Comparison of ENCODE assay signal across 14 mouse cellular contexts in the genomic region with DNA sequence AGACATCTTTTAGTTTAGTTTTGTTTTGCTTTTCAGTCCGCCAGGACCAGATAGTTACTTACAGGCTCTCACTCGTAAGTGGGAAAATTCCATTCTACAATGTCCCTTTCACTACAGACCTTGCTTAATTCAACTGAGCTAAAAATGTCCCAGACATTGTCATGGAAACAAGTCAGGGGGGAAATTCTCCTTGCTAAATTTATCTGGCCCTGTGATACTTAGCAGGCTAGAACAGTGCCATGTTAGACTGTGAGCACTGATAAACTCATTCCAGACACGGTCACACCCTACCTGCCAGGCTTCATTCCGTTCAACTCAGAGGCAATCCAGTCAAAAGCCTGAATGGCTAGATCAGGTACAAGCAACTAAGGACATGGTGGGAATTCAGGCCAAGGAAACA.
A peak's percentile ranks its signal among the peaks of the same experiment; 100 is the strongest.
DNase-seq lines count a peak whose midpoint lies in the region; ATAC-seq and TF ChIP-seq lines count a peak whose summit lies in the region.
"Had no signal": no experiment of that assay in that cellular context is flagged by ENCODE, and none has a peak within 500 bp of the region (broad histone marks: within the 10 kb centered on the region; RNA-seq: fewer than 3 reads in every experiment).

No protein-coding gene starts in this region.

- no peak overlapping the region for H3K4me3 ChIP-seq in hindbrain, postnatal 0 days (ENCODE audit: low read length)
- H3K4me3 ChIP-seq in hindbrain, embryonic 12.5 days = no peak overlapping the region
- H3K4me3 ChIP-seq in heart, embryonic 12.5 days = no peak overlapping the region
- no peak overlapping the region for H3K4me3 ChIP-seq in olfactory bulb, adult 2 months (ENCODE audit: insufficient read depth, low read depth, low read length)
- H3K4me3 ChIP-seq: limb, embryonic 13.5 days had no signal

- no peaks in the 10 kb centered on the region for H3K9me3 ChIP-seq in hindbrain, postnatal 0 days (ENCODE audit: low read length)
- 0 out of 2 replicates have a peak, but pooled peaks cover 9% of the 10 kb centered on the region for H3K9me3 ChIP-seq in hindbrain, embryonic 12.5 days (replicated peaks)
- peaks cover 12% of the 10 kb centered on the region for H3K9me3 ChIP-seq in heart, embryonic 12.5 days (replicated peaks)

- peak; percentile 17 for DNase-seq in hindbrain, postnatal 0 days (ENCODE audit: low spot score)
- DNase-seq in right cerebral cortex, adult 18-20 months = peak; percentile 55
- DNase-seq in right cerebral cortex, postnatal 25 days = no peak
- DNase-seq in kidney, postnatal 10 days = no peak
- DNase-seq: cerebellum, postnatal 36 days; gastrocnemius, postnatal 10 days; kidney, postnatal 25 days; thymus, postnatal 25 days had no signal

- ATAC-seq in hindbrain, postnatal 0 days = no peak
- no peak for ATAC-seq in hindbrain, embryonic 12.5 days (ENCODE audit: low FRiP score)
- peak; percentile 69 for ATAC-seq in heart, embryonic 12.5 days (ENCODE audit: insufficient number of reproducible peaks, low FRiP score)
- ATAC-seq: hindbrain, embryonic 16.5 days had no signal

- TF ChIP-seq POLR2A in olfactory bulb, adult 2 months (IDR thresholded peaks at IDR 0.05; ENCODE audit: insufficient read depth, low read depth, low read length) = no peak

- H3K9ac ChIP-seq in hindbrain, postnatal 0 days (replicated peaks; ENCODE audit: low read length) = no peak overlapping the region
- H3K9ac ChIP-seq in hindbrain, embryonic 12.5 days = no peak overlapping the region
- no peak overlapping the region for H3K9ac ChIP-seq in heart, embryonic 12.5 days
- H3K9ac ChIP-seq: limb, embryonic 13.5 days had no signal

- H3K27me3 ChIP-seq in hindbrain, postnatal 0 days (ENCODE audit: insufficient read depth, low read length) = no peaks in the 10 kb centered on the region
- no peaks in the 10 kb centered on the region for H3K27me3 ChIP-seq in hindbrain, embryonic 12.5 days
- no peaks in the 10 kb centered on the region for H3K27me3 ChIP-seq in heart, embryonic 12.5 days (replicated peaks)
- H3K27me3 ChIP-seq: limb, embryonic 13.5 days had no signal

- TF ChIP-seq CTCF in hindbrain, postnatal 0 days (IDR thresholded peaks at IDR 0.05; ENCODE audit: low read depth) = no peak
- TF ChIP-seq CTCF in olfactory bulb, adult 2 months (IDR thresholded peaks at IDR 0.05; ENCODE audit: insufficient read depth, low read depth, low read length) = no peak

- peaks cover 24% of the 10 kb centered on the region; the same call in 1 of the 2 replicates for H3K36me3 ChIP-seq in hindbrain, postnatal 0 days (ENCODE audit: insufficient read depth, low read length)
- H3K36me3 ChIP-seq in hindbrain, embryonic 12.5 days = peaks cover 21% of the 10 kb centered on the region
- H3K36me3 ChIP-seq in heart, embryonic 12.5 days = peaks cover 46% of the 10 kb centered on the region

- H3K4me1 ChIP-seq in hindbrain, postnatal 0 days (ENCODE audit: insufficient read depth, low read length) = no peaks in the 10 kb centered on the region
- H3K4me1 ChIP-seq in hindbrain, embryonic 12.5 days = no peaks in the 10 kb centered on the region
- H3K4me1 ChIP-seq in heart, embryonic 12.5 days (replicated peaks) = peaks cover 23% of the 10 kb centered on the region
- peaks cover 6% of the 10 kb centered on the region; the same call in 1 of the 2 replicates for H3K4me1 ChIP-seq in olfactory bulb, adult 2 months (ENCODE audit: control insufficient read depth, insufficient read depth, low read length)
- H3K4me1 ChIP-seq: limb, embryonic 13.5 days had no signal

- 71% methylated on average over 4 of the region's 4 CpGs for WGBS in hindbrain, postnatal 0 days
- WGBS in hindbrain, embryonic 12.5 days = 81% methylated on average over 4 of the region's 4 CpGs
- WGBS in heart, embryonic 12.5 days = 21% methylated on average over 4 of the region's 4 CpGs
- 20% methylated on average over 4 of the region's 4 CpGs for WGBS in olfactory bulb, adult 2 months

- no peak overlapping the region for H3K4me2 ChIP-seq in hindbrain, postnatal 0 days (ENCODE audit: low read depth, low read length)
- no peak overlapping the region for H3K4me2 ChIP-seq in hindbrain, embryonic 12.5 days (replicated peaks)
- no peak overlapping the region for H3K4me2 ChIP-seq in heart, embryonic 12.5 days
- H3K4me2 ChIP-seq: limb, embryonic 13.5 days had no signal

- 0 out of 2 replicates have a peak overlapping the region, but pooled peaks have one; percentile 11 for H3K27ac ChIP-seq in hindbrain, postnatal 0 days
- no peak overlapping the region for H3K27ac ChIP-seq in hindbrain, embryonic 12.5 days
- H3K27ac ChIP-seq in heart, embryonic 12.5 days (ENCODE audit: poor library complexity, severe bottlenecking) = peak overlapping the region; percentile 86
- H3K27ac ChIP-seq in olfactory bulb, adult 2 months (ENCODE audit: insufficient read depth, low read depth, low read length) = peak overlapping the region; percentile 39
- H3K27ac ChIP-seq: limb, embryonic 13.5 days; macrophage had no signal

Comparison
In these comparisons a context has a peak if more than half of its experiments do, and no peak if none do; other contexts are left out.
1. DNase-seq: peak in hindbrain, postnatal 0 days (single experiment) and right cerebral cortex, adult 18-20 months (single experiment); none in right cerebral cortex, postnatal 25 days (single experiment) and kidney, postnatal 10 days (single experiment).